Mouse (Mus musculus) gastrocnemius, postnatal 10 days (tissue): ENCODE measurements at regions not wholly inside any gene's neighbourhood (a gene's known extent, or its start where the extent isn't known, plus 50 kb on each side); places are given as distances from the start of the nearest gene placed in this dataset.

Experiments used
- DNase-seq: peaks from one replicate; pipeline ENCODE4 v3.0.0; 2021; ENCODE audit warnings: mixed read lengths

DNA sequence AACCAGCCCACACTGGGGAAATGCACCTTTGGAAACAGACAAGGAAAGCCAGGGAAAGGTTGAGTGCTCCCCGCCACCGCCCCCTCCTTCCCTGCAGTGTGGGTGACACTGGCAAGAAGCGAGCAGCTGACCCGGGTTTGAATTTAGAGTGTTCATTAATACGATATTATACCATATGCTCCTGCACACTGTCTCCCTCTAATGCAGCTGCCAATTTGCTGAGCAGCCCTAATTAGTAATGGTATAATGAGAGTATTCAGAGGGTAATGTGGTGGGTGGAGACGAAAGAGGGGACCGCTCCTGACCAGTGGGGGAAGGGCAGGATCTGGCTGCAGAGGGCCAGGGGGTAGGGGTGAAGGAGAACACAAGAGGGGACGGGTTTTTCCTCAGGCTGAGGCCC, 111.9 kb upstream of the Lhx1 start:
- no peak for DNase-seq

DNA sequence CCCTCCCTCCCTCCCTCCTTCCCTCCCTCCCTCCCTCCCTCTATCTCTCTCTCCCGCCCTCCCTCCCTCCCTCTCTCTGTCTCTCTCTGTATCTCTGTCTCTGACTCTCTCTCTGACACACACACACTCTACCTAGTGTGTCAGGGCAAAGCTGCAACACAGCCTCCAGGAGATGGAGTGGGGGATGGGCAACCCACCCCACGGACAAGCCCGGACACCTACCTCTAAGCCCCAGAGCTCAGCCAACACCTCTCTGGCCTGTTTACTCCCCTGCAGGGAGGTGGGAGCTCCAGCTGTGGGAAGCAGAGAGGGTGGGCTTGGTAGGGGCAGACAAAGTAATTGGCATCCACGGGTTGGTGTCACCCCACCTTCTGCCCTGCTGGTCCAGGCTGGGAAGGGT, 109.7 kb upstream of the Lhx1 start:
- DNase-seq, result no peak

DNA sequence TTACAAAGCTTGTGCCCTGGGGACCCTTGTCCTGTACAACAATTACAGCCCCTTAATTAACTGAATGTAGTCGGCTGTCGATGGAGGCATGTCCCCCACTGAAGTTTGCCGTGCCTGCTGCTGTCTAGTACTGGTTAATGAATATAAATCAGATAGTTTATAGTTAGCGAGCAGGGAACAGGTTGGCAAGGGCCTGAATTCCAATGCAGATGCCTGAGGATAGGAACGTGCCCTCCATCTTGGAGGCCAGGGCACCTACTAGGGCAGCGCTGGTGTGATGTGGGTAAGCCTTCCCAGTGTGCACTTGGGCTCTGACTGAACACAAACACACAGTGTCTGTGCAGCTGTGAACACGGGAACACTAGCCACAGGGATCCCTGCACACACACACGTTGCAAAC, 108.0 kb upstream of the Lhx1 start:
- DNase-seq, result no peak

DNA sequence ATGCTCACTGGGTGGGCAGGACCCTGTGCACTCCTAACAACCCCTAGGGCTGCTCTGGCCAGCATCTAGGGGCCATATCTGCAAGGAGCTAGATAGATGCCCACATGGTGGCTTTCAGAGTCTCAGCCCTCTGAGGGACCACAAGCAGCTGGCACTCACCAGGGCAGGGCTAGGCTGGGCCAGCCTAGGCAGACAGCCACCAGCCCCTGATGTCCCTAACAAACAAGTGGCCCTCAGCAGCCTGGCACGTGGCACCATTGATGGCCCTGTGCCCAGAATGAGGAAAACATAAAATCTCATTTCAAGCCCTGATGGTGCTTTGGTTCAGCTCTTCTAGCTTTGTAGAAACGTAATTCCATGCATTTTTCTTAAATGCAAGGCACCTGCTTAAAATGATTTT, 102.8 kb upstream of the Lhx1 start:
- peak; percentile 20 for DNase-seq

DNA sequence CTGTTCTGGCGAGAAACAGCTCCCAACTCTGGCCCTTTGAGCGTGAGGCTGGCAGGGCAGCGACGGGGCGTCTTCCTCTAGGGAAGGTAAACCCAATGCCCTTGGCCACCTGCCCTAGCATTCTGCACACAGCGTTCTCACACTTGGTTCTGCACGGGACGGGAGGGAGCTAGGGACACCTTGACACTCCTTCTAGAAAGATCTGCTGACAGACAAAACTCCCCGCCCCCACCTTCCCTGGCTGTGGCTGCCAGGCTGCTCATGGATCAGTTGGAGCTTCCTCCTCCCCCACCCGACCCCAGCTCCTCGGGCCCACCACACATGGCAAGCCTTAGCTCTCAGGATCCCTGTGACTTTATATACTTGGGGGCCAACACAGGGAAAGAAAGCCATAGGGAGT, 102.3 kb upstream of the Lhx1 start:
- no peak for DNase-seq

DNA sequence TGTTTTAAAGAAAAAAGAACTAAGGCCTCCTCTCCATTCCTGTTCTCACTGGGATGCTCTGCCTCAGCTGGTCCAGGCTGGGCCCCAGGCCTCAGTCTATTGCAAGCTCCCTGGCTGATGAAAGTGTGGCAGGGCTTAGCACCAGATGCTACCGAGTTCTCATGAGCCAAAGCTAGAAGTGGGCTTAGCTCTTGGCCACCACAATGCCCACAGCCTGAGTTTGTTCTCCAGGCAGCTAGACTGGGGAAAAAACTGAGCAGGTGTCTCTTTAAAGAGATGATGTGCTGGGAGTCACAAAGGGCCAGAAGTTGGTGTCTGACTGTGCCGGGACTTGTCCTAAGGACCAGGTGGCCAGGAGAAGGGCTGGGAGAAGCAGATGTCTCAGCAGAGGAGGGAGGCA, 101.9 kb upstream of the Lhx1 start:
- no peak for DNase-seq

DNA sequence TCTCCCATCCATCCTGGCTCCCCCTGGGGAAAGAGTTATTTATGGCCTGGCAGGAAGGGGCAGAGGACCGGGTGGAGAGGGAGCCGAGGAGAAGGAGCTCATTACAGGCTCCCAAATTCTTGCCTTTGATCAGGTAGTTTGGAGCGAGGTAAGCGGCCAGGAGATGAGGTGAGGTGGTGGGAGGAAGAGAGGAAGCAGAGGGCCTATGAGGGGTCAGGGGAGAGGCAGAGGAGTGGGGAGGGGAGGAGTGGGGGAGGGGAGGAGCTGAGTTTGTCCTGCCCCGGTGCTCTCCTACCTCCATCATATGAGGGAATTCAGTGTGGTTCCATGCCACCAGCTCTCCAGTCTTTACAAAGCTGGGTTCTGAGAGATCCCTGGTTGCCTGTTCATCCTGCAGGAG, 98.8 kb upstream of the Lhx1 start:
- DNase-seq, result no peak

DNA sequence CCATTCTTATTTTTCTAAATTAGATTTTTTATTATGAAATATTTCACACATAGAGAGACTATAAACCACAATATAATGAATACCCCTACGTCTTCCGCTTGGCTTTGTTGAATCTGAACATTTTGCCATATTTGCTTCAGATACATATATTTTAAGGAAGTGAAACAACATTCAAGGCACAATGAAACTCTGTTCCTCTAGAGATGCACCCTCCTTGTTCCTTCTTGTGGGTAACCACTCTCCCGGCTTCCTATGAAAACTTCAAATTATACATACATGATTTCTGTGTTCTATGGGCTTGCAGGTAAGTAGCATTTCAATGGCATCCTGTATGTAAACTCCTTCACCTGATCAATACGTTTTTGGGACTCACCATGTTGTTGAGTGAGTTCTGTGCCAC, 94.4 kb upstream of the Lhx1 start:
- DNase-seq, result no peak

DNA sequence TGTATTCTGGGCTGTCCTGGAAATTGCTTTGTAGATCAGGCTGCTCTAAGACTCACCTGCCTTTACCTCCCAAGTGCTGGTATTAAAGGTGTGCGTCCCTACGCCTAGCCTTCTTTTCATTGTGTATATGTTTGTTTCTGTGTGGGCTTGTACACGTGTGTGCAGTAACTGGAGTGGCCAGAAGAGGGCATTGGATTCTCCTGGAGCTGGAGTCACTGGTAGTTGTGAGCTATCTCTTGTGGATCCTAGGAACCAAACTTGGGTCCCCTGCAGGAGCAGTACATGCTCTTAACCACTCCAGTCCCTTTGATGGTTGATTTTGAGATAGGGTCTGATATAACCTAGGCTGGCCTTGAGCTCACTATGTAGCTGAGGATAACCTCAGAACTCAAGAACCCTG, 93.2 kb upstream of the Lhx1 start:
- no peak for DNase-seq

DNA sequence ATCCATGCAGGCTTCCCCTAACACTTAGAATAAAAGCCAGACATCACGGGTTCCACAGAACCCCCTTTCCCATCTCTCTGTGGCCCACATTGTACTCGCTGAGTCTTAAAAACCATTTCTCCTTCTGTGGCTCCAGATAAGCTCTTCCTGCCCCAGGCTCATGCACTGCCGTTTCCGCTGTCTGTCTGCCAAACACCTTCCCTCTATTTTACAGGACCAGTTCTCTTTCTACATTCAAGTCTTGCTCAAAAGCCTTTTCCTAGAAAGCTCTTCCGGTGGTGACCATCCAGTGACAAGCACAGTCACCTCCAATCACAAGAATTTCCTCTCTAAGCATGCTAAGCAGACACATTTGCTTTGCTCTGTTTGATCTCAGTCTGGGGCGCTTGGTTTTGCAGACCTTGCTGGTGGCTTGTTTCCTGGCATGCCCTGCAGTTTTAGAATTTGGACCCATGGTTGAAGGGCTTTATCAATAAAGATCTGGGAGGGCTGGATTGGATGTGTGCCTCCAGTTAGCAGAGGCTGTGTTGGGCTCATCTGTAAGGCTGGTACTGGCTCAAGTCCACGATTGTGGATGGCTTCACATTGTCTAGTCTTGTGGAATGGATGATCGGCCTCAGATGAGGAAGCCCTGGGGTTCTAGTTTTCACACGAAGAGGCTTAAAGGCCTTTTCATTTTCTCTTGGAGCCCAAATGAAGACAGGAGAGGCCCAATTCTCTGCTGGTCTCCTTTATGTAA, 87.8 kb upstream of the Lhx1 start:
- no peak for DNase-seq

DNA sequence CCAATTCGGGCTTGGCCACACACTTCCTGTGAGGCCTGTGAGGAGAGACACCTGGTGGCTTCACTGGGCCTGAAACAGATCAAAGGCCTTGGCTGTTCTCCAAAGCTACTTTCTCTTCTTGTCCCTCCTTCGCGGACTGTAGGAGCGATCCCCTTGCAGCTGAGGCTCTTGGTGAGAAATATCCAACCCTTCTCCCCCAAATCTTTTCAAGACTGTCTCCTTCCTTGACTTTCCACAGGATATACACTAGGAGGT, 86.2 kb upstream of the Lhx1 start:
- DNase-seq, result no peak

DNA sequence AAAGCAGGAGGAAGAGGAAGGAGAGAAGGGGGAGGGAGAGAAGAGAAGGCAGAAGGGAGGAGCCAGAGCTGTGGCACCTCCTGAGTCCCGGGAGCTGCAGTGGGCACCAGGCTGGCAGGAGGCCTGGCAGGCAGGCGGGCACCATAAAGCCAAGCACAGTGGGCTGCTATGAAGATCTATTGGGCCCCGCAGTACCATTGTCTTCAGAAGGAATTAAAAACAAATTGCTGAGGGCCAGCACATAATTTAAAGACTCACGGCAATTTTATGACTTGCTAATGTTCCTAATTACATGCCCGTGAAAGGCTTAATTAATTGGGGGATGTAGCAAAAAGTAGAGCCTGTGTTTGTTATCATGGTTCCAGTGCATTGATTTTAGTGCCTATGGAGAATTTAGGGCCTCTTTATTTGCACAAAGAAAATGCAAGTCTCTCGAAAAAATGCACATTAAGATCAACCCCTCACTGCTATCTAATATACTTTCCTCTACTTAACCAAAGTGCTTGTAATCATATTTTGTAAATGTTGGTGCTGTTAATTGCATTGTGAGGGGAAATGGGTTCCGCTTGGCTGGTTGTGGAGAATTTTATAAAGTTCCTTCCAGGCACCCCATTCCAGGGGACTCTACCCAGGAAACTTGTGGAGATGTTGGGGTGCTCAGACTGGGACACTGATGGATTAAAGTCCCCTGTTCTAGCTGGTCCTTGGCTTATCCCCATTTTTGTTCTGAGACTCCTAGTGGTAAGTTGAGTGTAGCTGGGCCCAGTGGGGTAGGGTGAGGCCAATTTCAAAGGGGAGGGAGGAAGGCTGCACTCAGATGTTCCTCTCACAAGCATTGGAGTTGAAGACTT, 85.7 kb upstream of the Lhx1 start:
- no peak for DNase-seq

DNA sequence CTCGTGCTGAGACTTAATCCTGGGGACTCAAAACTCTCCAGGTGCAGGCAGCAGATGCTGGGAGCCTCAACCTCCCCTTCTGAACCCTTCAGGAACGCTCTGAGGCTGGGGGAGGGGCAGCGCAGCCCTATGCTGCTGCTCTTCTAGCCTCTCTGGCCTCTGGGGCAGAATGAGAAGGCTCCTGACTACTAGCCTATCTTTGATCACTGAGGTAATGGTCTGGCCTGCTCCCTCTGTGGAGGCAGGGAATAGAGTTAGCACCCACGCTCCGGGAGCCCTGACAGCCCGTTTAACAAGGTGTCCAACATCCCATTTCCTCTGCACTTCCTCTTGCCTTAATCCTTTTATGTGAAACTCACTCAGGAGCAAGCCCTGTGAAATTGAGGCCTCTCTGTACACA, 79.4 kb upstream of the Lhx1 start:
- DNase-seq, result no peak

DNA sequence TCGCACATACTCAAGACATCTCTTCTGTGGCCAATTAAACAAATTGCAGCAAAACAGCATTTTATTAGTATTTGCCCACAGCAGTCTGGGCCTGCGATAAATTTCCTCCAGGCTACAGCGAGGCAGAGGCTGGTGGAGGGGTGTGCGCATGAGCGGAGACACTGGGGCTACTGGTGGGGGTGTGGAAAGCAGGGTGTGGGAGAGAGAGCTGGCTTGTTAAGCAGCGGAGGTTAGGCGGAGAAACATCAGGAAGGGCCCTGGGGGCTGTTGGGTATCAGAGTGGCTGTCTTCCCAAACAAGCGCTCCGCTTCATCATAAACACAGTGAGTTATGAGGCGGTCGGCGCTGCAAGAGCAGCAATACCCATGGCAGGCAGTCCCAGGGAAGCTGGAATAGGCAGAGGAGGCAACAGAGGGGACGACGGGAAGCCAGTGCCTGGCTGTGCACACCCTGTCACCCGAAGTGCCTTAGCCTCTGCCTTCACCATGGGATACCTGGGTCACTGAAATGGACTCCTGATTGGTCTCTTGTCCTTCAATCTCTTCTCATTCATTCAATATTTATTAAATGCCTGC, 74.0 kb upstream of the Lhx1 start:
- DNase-seq, result no peak

DNA sequence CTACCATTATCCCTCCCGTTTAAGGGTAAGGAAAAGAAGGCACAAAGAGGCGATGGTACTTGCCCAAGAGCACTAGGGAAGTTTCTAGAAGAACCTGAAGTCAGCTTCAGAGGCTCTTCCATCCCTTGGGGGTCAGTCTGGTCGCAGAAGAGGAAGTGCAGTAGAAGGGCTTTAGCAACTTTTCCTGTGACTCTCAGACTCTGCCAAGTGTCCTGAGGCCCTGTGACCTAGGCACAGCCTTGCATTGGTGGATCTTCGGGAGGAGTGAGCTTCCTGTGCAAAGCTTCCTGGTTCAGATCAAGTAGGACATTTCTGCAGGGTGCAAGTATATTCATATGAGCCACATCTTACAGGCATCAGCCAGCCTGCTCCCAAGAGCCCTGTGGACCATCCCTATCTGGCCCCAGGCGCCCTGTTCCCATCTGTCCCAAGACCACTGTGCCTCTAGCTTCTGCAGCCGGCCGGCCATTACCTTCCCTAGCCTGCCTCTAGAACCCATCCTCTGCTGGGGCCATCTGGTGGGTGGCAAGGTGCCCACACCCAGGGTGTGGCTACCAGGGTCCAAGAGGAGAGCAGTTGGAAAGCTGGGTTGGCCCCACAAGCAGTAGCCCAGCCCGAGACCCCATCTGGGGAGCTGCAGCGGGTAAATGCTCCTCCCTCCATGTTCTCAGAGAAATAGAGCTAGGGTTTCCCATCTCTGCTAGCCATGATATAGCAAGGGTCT, 72.4 kb upstream of the Lhx1 start:
- no peak for DNase-seq

DNA sequence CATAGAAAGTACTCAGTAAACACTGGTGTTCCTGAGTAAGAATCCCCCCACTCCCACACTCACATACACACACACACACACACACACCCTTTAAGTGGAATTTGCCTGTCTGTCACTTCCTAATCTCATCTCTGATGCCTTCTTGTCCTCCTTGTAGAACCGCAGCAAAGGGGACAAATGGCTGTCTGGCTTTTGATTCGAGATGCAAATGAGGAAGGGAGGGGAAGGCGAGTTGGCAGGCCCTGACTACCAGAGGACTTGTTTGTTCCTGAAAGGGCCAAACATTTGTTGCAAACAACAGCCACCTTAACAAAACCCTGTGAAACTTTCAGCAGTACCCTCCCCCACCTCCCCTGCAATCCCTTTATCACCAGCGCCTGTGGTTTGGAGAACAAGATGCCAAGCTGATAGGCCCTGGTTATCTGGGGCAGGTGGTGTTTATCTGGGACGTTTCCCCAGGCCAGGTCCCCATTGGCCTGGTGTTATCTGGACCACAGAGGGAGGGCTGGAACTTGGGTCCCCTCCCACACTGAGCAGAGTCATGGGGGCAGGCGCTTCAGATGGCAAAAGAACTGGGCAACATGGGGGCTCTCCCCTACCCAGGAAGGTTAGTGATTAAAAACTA, 67.5 kb upstream of the Lhx1 start:
- no peak for DNase-seq

DNA sequence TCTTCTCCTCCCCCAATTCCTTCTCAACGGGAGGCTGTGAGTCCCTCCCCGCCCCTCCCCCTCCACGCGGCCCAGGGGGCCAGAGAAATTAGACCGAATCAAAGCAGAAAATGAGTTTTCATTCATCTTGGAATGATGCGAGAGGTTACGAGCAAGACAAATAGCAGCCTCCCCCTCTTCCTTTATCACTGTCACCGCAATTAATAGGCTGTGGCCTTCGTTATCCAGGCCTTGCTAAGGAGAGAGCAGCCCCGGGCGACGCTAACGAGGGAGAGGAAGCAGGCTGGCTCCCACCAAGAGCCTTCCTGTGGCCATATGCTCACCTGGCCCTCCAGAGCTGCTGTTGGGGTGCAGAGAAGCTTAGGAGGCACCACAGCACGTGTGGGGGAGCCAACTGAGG, 61.8 kb upstream of the Lhx1 start:
- no peak for DNase-seq

DNA sequence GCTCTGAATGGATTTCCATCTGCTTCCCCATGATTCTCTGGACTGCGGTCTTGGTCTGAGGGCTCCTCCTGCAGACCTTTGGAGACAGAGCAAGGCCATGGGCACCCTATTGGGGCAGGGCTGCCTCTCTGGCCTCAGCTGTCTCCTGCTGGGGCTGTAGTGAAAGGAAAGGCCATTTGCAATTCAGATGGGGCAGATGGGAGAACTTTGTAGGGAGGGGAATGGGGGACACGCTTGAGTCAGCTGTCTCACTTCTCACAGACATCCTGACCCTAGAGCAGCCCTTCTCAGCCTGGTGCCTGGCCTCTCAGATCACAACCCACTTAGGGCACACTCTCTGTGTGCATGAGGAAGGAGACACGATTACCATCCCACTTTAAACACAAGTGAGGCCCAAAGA, 60.3 kb upstream of the Lhx1 start:
- DNase-seq, result no peak

DNA sequence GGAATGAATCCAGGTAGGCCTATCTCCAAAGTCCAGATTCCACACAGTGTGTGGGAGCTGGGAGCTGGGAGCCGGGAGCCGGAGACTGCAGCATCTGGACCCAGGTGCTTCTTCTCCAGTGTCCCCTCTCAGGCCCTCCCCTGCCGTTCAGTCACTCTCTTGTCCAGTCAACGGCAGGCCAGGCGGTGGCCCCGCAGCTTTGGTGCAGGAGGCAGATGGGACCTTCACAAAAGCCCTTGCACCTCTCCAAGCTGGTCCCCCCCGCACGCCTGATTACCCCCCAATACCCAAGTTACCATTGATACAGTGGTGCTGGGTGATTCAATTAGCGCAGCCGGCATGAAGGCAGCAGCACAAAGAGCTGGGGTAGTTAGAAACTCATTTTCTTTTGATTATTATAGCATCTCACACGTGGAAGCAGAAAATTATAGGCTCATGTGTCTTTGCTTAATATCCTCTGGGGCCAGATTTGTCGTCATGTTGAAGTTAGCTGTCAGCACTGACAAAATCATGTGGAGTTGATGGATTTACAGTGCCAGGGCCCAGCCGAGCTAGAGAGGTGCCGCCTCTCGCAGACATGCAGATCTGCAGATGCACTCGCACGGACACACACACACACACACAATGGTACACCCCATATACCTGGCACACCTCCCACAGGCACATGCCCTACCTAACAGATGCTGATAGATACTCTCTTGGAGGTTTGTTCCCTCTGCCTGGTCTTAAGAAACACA, 53.6 kb upstream of the Lhx1 start:
- no peak for DNase-seq
